Mouse (Mus musculus): ENCODE measurements around the gene Mrtfa.

The Mrtfa gene

GRCm38 (mm10) chr15:81102274-81102879, 88.2 kb downstream of the Mrtfa start:
- ATAC-seq (ENCODE audit: low TSS enrichment): no peak

GRCm38 (mm10) chr15:81101316-81101715, 89.2 kb downstream of the Mrtfa start:
- no peak for ATAC-seq (ENCODE audit: low TSS enrichment)

DNA sequence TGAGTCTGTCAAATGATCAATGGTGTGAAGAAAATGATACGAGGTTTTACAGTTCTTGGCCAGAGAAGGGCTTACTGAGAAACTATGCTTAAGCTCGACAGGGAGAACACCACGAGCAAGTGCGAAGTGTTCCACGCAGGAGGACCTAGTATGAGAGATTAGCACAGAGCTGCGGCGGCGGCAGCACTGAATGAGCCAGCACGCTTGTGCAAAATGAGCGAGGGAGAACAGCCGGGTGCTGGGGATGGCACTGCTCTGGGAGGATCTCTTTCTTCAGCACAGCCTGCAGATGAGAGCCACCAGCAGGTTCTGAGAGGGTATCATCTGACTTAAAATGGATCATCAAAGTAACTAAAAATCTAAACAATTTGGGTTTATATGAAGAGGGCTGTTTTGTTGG, 91.3 kb downstream of the Mrtfa start:
- ATAC-seq (ENCODE audit: low TSS enrichment): peak; percentile 69; the same call in 1 of the 2 replicates

GRCm38 (mm10) chr15:81098689-81099088, 91.9 kb downstream of the Mrtfa start:
- ATAC-seq (ENCODE audit: low TSS enrichment): no peak

DNA sequence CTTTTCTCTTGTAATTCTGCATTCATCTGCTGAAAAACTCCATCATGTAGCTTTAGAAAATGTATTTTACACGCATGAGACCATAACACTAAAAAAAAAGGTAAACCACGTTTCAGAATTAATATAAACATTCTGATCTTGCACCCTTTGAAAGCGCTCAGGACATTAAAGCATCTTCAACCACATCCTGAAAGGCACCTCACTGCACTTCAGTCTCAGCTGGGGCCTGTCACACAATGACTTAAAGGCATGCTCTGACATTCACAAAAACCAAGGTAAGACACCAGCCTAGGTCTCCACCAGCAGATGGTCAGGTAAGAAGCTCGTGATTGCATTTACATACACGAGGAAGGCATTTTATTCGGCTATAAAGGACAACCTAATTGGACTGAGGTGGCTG, 92.7 kb downstream of the Mrtfa start:
- no peak for ATAC-seq (ENCODE audit: low TSS enrichment)

GRCm38 (mm10) chr15:81097456-81097855, 93.1 kb downstream of the Mrtfa start:
- no peak for ATAC-seq (ENCODE audit: low TSS enrichment)

DNA sequence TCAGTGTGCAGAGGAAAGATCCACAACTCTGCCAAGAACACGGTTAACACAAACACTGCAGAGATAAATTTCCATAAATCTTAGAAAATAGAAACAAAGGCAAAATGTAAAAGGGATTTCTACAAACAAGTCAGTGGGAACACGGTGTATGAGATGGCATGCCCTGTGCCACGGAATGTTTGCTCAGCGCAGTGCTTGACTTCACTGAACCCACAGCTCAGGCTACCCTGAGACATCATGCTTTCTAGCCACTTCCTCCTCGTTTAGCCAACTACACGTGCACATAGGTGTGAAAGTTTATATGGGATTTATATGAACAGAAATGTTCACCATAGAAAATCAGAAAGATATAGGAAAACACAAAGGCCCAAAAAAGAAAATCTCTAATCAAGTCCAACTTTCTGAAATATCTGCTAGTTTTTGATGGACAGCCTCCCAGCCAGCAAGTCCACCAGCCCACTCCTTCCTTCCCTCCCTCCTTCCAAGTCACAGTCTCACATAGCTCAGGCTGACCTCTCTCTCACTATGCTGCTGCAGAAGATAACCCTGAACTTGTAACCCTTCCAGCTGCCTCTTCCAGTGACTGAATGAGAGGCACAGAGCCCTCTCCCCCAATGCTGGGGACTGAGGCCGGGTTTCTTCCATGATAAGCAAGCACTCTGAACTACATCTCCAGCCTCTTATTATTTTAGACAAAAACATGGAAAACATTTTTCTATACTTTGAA, 94.1 kb downstream of the Mrtfa start:
- ATAC-seq (ENCODE audit: low TSS enrichment): no peak

GRCm38 (mm10) chr15:81093032-81093431, 97.5 kb downstream of the Mrtfa start:
- peak; percentile 39; the same call in 1 of the 2 replicates for ATAC-seq (ENCODE audit: low TSS enrichment)

GRCm38 (mm10) chr15:81091718-81092117, 98.8 kb downstream of the Mrtfa start:
- no peak for ATAC-seq (ENCODE audit: low TSS enrichment)

- no peak for ATAC-seq (ENCODE audit: low TSS enrichment)
These were observed 103.0 kb downstream of the Mrtfa start for GRCm38 (mm10) chr15:81087529-81087928.

DNA sequence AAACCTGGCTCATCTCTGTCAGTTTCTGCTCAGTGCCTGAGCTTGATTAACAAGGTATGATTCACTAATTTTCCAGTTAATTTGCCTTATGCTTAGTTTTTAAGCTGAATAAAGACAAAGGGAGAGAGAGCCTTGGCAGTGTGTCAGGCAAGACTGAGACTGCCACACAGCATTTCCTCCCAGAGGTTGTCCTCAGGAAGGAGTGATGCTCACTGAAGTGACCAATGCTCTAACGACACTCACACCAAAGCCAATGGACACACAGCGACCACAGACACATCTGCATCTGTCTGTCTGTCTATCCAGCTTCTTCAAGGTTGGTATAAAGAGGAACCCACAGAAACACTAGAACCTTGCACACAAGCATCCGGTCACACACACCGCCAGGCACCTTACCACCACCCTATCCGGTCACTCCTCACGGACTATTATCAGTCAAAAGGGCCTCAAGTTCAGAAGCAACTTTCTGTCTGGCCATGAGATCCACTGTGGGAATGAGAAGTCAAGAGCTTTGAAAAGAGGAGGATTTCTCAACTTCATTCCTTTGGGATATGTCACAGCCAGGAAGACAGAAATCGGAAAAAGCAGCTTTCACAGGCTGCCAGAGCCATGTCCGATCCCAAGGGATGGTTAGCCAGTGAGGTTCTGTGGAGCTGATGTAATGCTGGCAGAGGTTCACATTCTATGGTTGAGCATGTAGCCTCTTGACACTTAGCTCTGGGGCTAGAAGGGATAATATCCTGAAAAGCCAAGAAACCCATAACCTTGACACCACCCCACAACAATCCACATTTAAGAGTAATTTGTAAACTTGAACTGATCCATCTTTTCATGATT, 103.7 kb downstream of the Mrtfa start:
- ATAC-seq (ENCODE audit: low TSS enrichment): no peak

DNA sequence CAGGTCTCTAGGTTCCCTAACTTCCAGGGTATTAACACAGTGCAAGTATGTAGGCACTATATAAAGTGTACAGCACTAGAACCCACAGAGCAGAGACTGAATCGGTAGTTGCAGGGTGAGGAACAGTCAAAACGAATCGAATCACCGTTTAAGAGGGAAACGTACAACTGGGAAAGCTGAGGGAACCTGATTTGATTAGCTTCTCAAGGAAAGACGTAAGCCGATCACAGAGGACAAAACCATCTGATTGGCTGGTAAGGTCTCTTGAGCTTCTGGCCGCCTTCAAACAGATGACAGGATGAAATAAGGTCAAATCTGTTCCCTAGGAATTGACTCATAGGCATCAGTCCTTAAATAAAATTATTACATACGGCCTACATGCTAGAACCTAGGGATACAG, 106.7 kb downstream of the Mrtfa start:
- no peak for ATAC-seq (ENCODE audit: low TSS enrichment)

- no peak for ATAC-seq (ENCODE audit: low TSS enrichment)
These were observed 107.3 kb downstream of the Mrtfa start for GRCm38 (mm10) chr15:81083281-81083680.

DNA sequence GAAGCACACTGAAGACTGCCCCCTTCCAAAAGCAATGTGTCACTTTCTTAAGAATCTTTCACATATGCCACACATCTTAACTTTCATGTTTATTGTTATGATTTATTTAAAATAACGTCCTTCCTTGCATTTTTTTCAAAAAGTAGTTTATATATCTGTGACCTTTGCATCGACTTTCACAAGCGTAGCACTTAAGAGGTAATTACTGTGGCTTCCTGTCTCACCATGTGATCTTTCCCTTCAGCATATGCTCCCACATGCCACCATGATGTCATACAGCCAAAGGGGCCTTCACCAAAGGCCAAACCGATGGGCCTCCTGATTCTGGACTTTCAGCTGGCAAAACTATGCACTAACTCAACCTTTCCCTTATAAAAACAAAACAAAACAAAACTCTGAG, 109.3 kb downstream of the Mrtfa start:
- ATAC-seq (ENCODE audit: low TSS enrichment): no peak

DNA sequence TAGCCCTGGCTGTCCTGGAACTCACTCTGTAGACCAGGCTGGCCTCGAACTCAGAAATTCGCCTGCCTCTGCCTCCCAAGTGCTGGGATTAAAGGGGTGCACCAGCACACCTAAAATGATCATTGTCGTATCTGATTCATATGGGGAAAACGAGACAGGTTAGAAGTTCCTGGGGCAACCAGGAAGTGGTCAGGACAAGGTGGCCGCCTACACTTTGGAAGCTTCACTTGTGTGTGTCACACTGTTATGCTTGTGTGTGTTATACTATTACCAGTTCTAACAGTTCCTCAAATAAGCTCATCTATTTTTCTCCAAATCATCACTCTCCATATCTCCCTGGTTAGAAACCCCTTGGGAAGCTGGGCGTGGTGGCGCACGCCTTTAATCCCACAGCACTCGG, 110.2 kb downstream of the Mrtfa start:
- no peak for ATAC-seq (ENCODE audit: low TSS enrichment)

- no peak for ATAC-seq (ENCODE audit: low TSS enrichment)
These were observed 111.3 kb downstream of the Mrtfa start for GRCm38 (mm10) chr15:81079255-81079654.

DNA sequence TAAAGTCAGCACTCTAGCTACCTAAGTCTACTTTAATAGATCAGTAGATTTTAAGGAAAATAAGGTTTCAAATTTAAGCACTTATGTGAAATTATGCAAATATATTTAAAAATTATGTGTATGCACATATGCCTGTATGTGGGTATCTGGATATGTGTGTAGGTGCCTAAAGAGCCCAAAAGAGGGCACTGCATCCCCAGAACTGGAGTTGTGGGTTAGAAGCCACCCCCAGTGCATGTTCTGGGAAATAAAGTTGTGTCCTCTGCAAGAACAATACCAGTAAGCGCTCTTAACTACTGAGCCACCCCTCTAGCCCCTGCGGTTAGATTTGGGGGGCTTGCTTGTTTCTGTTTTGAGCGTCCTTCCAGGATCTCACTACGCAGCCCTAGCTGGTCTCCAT, 113.0 kb downstream of the Mrtfa start:
- ATAC-seq (ENCODE audit: low TSS enrichment): no peak

- no peak for ATAC-seq (ENCODE audit: low TSS enrichment)
These were observed 116.0 kb downstream of the Mrtfa start for GRCm38 (mm10) chr15:81074543-81074942.

- no peak for ATAC-seq (ENCODE audit: low TSS enrichment)
These were observed 116.8 kb downstream of the Mrtfa start for GRCm38 (mm10) chr15:81073751-81074150.

DNA sequence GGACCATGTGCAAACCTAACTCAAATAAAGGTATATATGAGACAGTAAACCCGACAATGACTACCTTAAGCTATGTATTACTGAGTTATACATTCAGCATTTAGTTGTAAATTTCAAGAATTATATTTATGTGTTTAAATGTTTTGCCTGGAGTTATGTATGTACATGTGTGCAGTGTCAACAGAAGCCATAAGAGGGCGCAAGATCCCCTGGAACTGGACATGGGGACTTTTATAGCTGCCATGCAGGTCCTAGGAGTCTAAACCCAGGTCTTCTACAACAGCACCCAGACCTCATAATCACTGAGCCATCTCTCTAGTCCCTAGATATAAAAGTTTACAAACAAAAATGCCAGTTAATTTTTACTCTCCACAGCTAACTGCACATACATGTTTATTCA, 117.8 kb downstream of the Mrtfa start:
- ATAC-seq (ENCODE audit: low TSS enrichment): no peak

- ATAC-seq (ENCODE audit: low TSS enrichment): no peak
These were observed 120.1 kb downstream of the Mrtfa start for GRCm38 (mm10) chr15:81070470-81070869.

DNA sequence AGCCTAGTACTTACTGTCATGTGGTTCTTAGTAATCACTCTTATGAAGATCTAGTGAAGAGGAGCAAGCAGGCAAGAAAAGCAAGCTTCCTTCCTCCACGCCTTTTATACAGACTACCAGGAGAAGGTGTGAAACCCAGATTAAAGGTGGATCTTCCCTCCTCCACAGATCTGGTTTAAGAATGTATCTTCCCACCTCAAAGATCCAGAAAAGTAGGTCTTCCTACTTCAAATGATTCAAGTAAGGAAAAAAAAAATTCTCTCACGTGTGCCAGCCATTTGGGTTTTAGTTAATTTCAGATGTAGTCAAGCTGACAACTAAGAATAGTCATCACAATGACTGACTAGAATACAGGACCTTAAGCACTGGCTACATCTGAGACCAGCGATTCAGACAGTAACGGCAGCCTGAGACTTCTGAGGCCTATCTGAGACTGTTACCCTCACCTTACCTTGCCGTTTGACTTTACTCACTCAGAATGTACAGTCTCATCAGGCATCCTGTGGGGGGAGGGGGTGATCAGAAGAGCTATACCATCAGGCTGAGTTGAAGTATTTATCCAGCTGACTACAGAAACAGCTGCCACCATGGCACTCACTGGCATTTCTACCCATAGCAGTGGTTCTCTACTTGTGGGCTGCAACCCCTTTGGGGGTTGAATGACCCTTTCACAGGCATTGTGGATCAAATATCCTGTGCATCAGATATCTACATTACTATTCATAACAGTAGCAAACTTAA, 121.7 kb downstream of the Mrtfa start:
- no peak for ATAC-seq (ENCODE audit: low TSS enrichment)
